Mouse (Mus musculus): Measurements from ENCODE around the gene Mmp15. TPM values are rescaled to one million over a fixed set of nuclear protein-coding genes. Genes with fewer than 3 reads are reported as not detected.

Gene Mmp15
- total RNA-seq, 2 experiments from 2014 or later = 14.3 to 17.8 TPM

DNA sequence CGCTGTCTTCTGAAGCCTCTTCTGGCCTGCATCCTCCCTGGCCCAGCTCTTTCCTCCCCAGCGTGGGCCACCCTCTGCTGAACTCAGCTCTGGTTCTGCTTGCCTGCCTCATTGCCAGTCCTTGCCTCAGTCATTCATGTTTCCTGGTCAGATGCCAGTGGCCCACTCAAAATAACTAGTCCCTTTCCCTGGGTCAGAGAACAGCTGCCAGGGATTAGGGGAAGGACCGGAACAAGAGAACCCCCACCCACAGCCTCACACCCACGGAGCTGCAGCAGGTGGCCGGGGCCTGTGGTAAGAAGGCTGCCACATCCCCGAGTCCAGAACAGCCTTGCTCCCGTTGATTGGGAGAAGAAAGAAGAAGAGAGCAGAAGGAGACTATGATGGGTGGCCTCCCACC lies 49.0 kb downstream of the Mmp15 start:
- intact Hi-C loops (cut with DNase I) = no loop called here
- no peak for DNase-seq

DNA sequence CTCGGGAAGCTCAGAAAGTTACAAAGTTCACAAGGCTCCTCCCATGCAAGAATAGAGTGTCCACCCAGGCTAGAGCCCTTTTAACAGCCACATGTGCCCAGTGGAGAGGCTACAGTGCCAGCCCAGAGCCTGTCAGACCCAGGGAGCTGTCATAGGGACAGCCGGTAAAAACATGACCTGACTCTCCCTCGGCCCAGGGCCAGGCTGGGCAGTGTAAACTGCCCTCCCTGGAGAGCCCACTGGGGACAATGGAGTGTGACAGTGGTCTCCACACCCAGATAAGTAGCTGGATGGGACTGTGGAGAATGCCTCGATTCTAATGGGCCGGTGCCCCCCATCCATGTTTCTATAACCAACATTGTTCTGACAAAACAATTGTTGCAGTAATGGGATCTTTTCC lies 57.5 kb downstream of the Mmp15 start:
- DNase-seq = no peak
- intact Hi-C loops (cut with DNase I) = no loop called here

GRCm38 (mm10) chr8:95411309-95411972 lies 59.4 kb downstream of the Mmp15 start:
- intact Hi-C loops (cut with DNase I) = no loop called here
- no peak for DNase-seq

DNA sequence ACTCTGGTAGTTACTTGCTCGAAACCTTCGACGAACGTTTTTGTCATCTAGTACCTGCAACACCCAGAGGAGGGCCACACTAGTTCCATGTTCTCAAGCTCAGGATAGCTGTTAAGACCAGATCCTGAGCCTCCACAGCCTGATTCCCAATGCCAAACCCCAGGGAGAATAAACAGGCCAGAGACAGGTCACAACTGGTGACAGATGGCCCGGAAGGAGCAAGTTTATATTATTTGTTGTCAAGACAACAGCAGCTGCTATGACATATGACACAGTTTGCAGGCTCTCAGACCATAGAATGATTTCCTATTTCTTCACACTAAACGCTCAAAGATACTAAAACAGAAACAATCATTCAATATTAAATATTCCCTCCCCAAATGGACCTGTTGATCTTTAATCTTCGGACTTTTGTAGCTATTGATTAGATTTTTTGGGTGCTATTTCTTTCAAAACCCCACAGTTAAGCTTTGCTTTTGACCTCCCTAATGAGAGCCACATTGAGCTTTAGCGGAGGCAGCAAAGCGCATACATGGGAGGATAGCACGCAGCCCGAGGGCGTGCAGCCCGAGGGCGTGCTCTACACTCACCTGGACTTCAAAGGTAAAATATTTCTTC lies 70.2 kb downstream of the Mmp15 start:
- DNase-seq = no peak
- intact Hi-C loops (cut with DNase I) = no loop called here

Other genes with a start within 250 kb of the Mmp15 start
- gene Kifc3, start 149.5 kb upstream of the Mmp15 start, total RNA-seq (2021) = 10 to 100 TPM in 1 of 2 experiments, 1 to 10 TPM in 1; 6.9 to 10.9 TPM
- gene Cngb1, start 45.7 kb upstream of the Mmp15 start, total RNA-seq (2021) = under 1 TPM; 0.27 to 0.51 TPM
- gene Tepp, start 41.7 kb upstream of the Mmp15 start, total RNA-seq (2021) = not detected
- gene Zfp319, start 20.3 kb upstream of the Mmp15 start, total RNA-seq (2021) = 1 to 10 TPM; 3.1 to 3.3 TPM
- gene Usb1, start 20.0 kb upstream of the Mmp15 start, total RNA-seq (2021) = 1 to 10 TPM; 4.4 to 5.7 TPM
- 1 to 10 TPM; 5.8 to 6.0 TPM for gene Cfap20, start 82.6 kb downstream of the Mmp15 start, total RNA-seq (2021)
- gene Csnk2a2, start 137.8 kb downstream of the Mmp15 start, total RNA-seq (2021) = 10 to 100 TPM; 21.5 to 21.9 TPM
- gene Ccdc113, start 181.8 kb downstream of the Mmp15 start, total RNA-seq (2021) = not detected
- not detected for gene Prss54, start 224.1 kb downstream of the Mmp15 start, total RNA-seq (2021)